Mouse (Mus musculus) CH12F3 (cell line): ENCODE measurements around the gene Ube2h.
"Not testable (repeated sequence)": the region's sequence is repeated elsewhere in the genome, so short reads cannot be mapped to it uniquely, and the experiment has no call there.

ENCODE experiments used
- in situ Hi-C: fragments of 300-500 bp; cut with MboI; formaldehyde crosslinking; loops from 2 replicates; pipeline ENCODE4 v1.14.3; 2020; ENCODE audit warnings: low sequenced_read_pairs

Ube2h gene

GRCm38 (mm10) chr6:30304399-30304917 is at the start of gene Ube2h:
Gene Ube2h (minus strand): TSS chr6:30304539.
- in situ Hi-C loops, result no loop called here

GRCm38 (mm10) chr6:30353661-30354060 is 49.3 kb upstream of the Ube2h start:
- in situ Hi-C loops, result loop anchor here (25.0 kb wide), 1 partner anchor 266 kb away; no protein-coding TSS in a partner anchor

GRCm38 (mm10) chr6:30352762-30353161 is 48.4 kb upstream of the Ube2h start:
- in situ Hi-C loops, result loop anchor here (25.0 kb wide), 1 partner anchor 265 kb away; no protein-coding TSS in a partner anchor

GRCm38 (mm10) chr6:30351290-30351689 is 47.0 kb upstream of the Ube2h start:
- in situ Hi-C loops, result loop anchor here (25.0 kb wide), 1 partner anchor 264 kb away; no protein-coding TSS in a partner anchor

GRCm38 (mm10) chr6:30347288-30347801 is 43.0 kb upstream of the Ube2h start:
- in situ Hi-C loops, result no loop called here

GRCm38 (mm10) chr6:30346737-30347136 is 42.4 kb upstream of the Ube2h start:
- in situ Hi-C loops, result no loop called here

- in situ Hi-C loops, result no loop called here
Measured at GRCm38 (mm10) chr6:30344032-30344431, 39.7 kb upstream of the Ube2h start.

- in situ Hi-C loops, result no loop called here
Measured at GRCm38 (mm10) chr6:30340231-30340873, 36.0 kb upstream of the Ube2h start.

- in situ Hi-C loops, result no loop called here
Measured at GRCm38 (mm10) chr6:30336912-30337311, 32.6 kb upstream of the Ube2h start.

- in situ Hi-C loops, result no loop called here
Measured at GRCm38 (mm10) chr6:30332262-30332661, 27.9 kb upstream of the Ube2h start.

GRCm38 (mm10) chr6:30330706-30331105 is 26.4 kb upstream of the Ube2h start:
- in situ Hi-C loops, result no loop called here

- in situ Hi-C loops, result no loop called here
Measured at GRCm38 (mm10) chr6:30325932-30326501, 21.7 kb upstream of the Ube2h start.

GRCm38 (mm10) chr6:30321002-30321401 is 16.7 kb upstream of the Ube2h start:
- in situ Hi-C loops, result no loop called here

- in situ Hi-C loops, result no loop called here
Measured at GRCm38 (mm10) chr6:30319216-30319615, 14.9 kb upstream of the Ube2h start.

- in situ Hi-C loops, result no loop called here
Measured at GRCm38 (mm10) chr6:30312006-30312405, 7.7 kb upstream of the Ube2h start.

GRCm38 (mm10) chr6:30308751-30309150 is 4.4 kb upstream of the Ube2h start:
- in situ Hi-C loops, result no loop called here

- in situ Hi-C loops, result no loop called here
Measured at GRCm38 (mm10) chr6:30307691-30308090, 3.4 kb upstream of the Ube2h start.

GRCm38 (mm10) chr6:30303771-30304398 is 454 bp downstream of the Ube2h start:
- in situ Hi-C loops, result not testable (repeated sequence)

- in situ Hi-C loops, result no loop called here
Measured at GRCm38 (mm10) chr6:30302781-30303631, 1.3 kb downstream of the Ube2h start.

- in situ Hi-C loops, result no loop called here
Measured at GRCm38 (mm10) chr6:30302156-30302555, 2.2 kb downstream of the Ube2h start.

- in situ Hi-C loops, result no loop called here
Measured at GRCm38 (mm10) chr6:30300901-30301300, 3.4 kb downstream of the Ube2h start.
